Mouse (Mus musculus) hindbrain, embryonic 14.5 days (tissue): ENCODE results near the gene Cks2. TPM values are rescaled to one million over a fixed set of nuclear protein-coding genes. Genes with fewer than 3 reads are reported as not detected.
A peak's percentile ranks its signal among the peaks of the same experiment; 100 is the strongest.

Experiments
- ATAC-seq: fragments of 200-750 bp; cut with Nextera tagmentation; 2 replicates; pipeline ENCODE4 v1.8.0; 2017; ENCODE audit warnings: moderate number of reproducible peaks, mild to moderate bottlenecking, moderate TSS enrichment, moderate library complexity; ENCODE audit not compliant: low FRiP score
- DNase-seq: peaks from one replicate; pipeline ENCODE4 v3.0.0-alpha.2; 2015; ENCODE audit warnings: low spot score
- H3K27ac ChIP-seq: fragments of 300-500 bp; sonication (generic); 2 replicates; pipeline ENCODE4 v1.5.1; 2014; ENCODE audit warnings: mild to moderate bottlenecking, moderate library complexity
- H3K27me3 ChIP-seq: fragments of 300-500 bp; sonication (generic); 2 replicates; pipeline ENCODE4 v1.6.1; 2014; ENCODE audit warnings: mild to moderate bottlenecking, low read length, mixed read lengths; ENCODE audit not compliant: control insufficient read depth, insufficient read depth
- H3K36me3 ChIP-seq: fragments of 300-500 bp; sonication (generic); replicated peaks from 2 replicates; pipeline ENCODE4 v1.6.1; 2014; ENCODE audit not compliant: control insufficient read depth, insufficient read depth
- H3K4me1 ChIP-seq: fragments of 300-500 bp; sonication (generic); replicated peaks from 2 replicates; pipeline ENCODE4 v1.6.1; 2014; ENCODE audit warnings: antibody characterized with exemption, low read length, mixed read lengths; ENCODE audit not compliant: control insufficient read depth, insufficient read depth
- H3K4me2 ChIP-seq: fragments of 300-500 bp; sonication (generic); replicated peaks from 2 replicates; pipeline ENCODE4 v1.6.1; 2014; ENCODE audit warnings: mild to moderate bottlenecking, moderate library complexity
- H3K4me3 ChIP-seq: fragments of 300-500 bp; sonication (generic); replicated peaks from 2 replicates; pipeline ENCODE4 v1.5.1; 2014; ENCODE audit warnings: mild to moderate bottlenecking, low read length
- H3K9ac ChIP-seq: fragments of 300-500 bp; sonication (generic); 2 replicates; pipeline ENCODE4 v1.6.1; 2014
- H3K9me3 ChIP-seq: fragments of 300-500 bp; sonication (generic); 2 replicates; pipeline ENCODE4 v1.6.1; 2016; ENCODE audit warnings: low read length; ENCODE audit not compliant: control insufficient read depth
- WGBS: fragments of 180-500 bp; shearing (Covaris S2); extraction: QIAGEN DNeasy Blood & Tissue Kit; methylation state at CpG from one replicate; pipeline ENCODE4 v1.1.7; 2014; 5-methylcytosine and 5-hydroxymethylcytosine counted together
- polyA plus RNA-seq: library from polyadenylated mRNA; unstranded; fragments of >200 nt; fragmentation: Nextera tagmentation; extraction: Ambion mirVana; gene quantifications from 2 replicates; pipeline ENCODE4 v1.2.1, GENCODE M21; 2014

Cks2 gene
- polyA plus RNA-seq, result 52.4 and 52.6 TPM in 2 replicates

- Histone ChIP-seq H3K4me3 (peak within 1 kb of the TSS; percentile 52), H3K27me3 (no peaks in the 10 kb centered on the region), H3K4me1 (0 out of 2 replicates have a peak, but pooled peaks cover 4% of the 10 kb centered on the region), H3K36me3 (no peaks in the 10 kb centered on the region), H3K27ac (peak within 1 kb of the TSS; percentile 58), H3K9me3 (no peaks in the 10 kb centered on the region), H3K4me2 (peak within 1 kb of the TSS; percentile 82), H3K9ac (peak within 1 kb of the TSS; percentile 61)
- WGBS, result under 1% methylated on average over 83 of the region's 83 CpGs
- peak; percentile 99 for ATAC-seq
- DNase-seq, result peak; percentile 98
Observed at GRCm38 (mm10) chr13:51644829-51645789, at the start of gene Cks2. Cks2 (plus strand) TSS chr13:51645232.

- Histone ChIP-seq H3K27me3 (peaks cover 13% of the 10 kb centered on the region), H3K4me3 (peak overlapping the region; percentile 39), H3K27ac (no peak overlapping the region), H3K9ac (no peak overlapping the region), H3K36me3 (no peaks in the 10 kb centered on the region), H3K4me2 (peak overlapping the region; percentile 90), H3K9me3 (0 out of 2 replicates have a peak, but pooled peaks cover 4% of the 10 kb centered on the region), H3K4me1 (no peaks in the 10 kb centered on the region)
- ATAC-seq (peak; percentile 8; the same call in 1 of the 2 replicates), DNase-seq (no peak)
- WGBS, result 29% methylated on average over 11 of the region's 11 CpGs
Observed at GRCm38 (mm10) chr13:51595404-51595803, 49.6 kb upstream of the Cks2 start.

- Histone ChIP-seq H3K27me3 (peaks cover 13% of the 10 kb centered on the region), H3K4me2 (no peak overlapping the region), H3K27ac (no peak overlapping the region), H3K9me3 (no peaks in the 10 kb centered on the region), H3K9ac (no peak overlapping the region), H3K4me1 (peaks cover 3% of the 10 kb centered on the region; the same call in 1 of the 2 replicates), H3K36me3 (no peaks in the 10 kb centered on the region), H3K4me3 (no peak overlapping the region)
- DNase-seq, result no peak
- no peak for ATAC-seq
- WGBS, result 73% methylated on average over 2 of the region's 2 CpGs
Observed at GRCm38 (mm10) chr13:51598063-51598462, 47.0 kb upstream of the Cks2 start.

GRCm38 (mm10) chr13:51600169-51600568, 44.9 kb upstream of the Cks2 start:
- H3K27ac ChIP-seq, result no peak overlapping the region
- no peak for DNase-seq
- WGBS, result 94% methylated on average over 8 of the region's 8 CpGs
- no peak overlapping the region for H3K4me2 ChIP-seq
- peaks cover 7% of the 10 kb centered on the region for H3K4me1 ChIP-seq
- no peaks in the 10 kb centered on the region for H3K36me3 ChIP-seq
- no peak overlapping the region for H3K4me3 ChIP-seq
- ATAC-seq, result no peak
- no peak overlapping the region for H3K9ac ChIP-seq
- H3K27me3 ChIP-seq, result peaks cover 10% of the 10 kb centered on the region
- no peaks in the 10 kb centered on the region for H3K9me3 ChIP-seq

- H3K4me1 ChIP-seq, result peaks cover 7% of the 10 kb centered on the region
- H3K9ac ChIP-seq, result no peak overlapping the region
- no peaks in the 10 kb centered on the region for H3K27me3 ChIP-seq
- 65% methylated on average over 8 of the region's 8 CpGs for WGBS
- no peak for ATAC-seq
- H3K4me3 ChIP-seq, result no peak overlapping the region
- H3K36me3 ChIP-seq, result no peaks in the 10 kb centered on the region
- no peak overlapping the region for H3K27ac ChIP-seq
- no peak for DNase-seq
- H3K4me2 ChIP-seq, result peak overlapping the region; percentile 52
- no peaks in the 10 kb centered on the region for H3K9me3 ChIP-seq
Observed at GRCm38 (mm10) chr13:51602764-51603163, 42.3 kb upstream of the Cks2 start.

- Histone ChIP-seq H3K4me2 (peak overlapping the region; percentile 52), H3K36me3 (no peaks in the 10 kb centered on the region), H3K4me1 (peaks cover 7% of the 10 kb centered on the region), H3K4me3 (peak overlapping the region; percentile 20; the same call in 1 of the 2 replicates), H3K9ac (peak overlapping the region; percentile 22; the same call in 1 of the 2 replicates), H3K27ac (peak overlapping the region; percentile 74), H3K9me3 (no peaks in the 10 kb centered on the region), H3K27me3 (no peaks in the 10 kb centered on the region)
- 18% methylated on average over 16 of the region's 16 CpGs for WGBS
- ATAC-seq (peak; percentile 86), DNase-seq (peak; percentile 73)
Observed at GRCm38 (mm10) chr13:51603221-51603893, 41.7 kb upstream of the Cks2 start.

GRCm38 (mm10) chr13:51603894-51604244, 41.2 kb upstream of the Cks2 start:
- no peaks in the 10 kb centered on the region for H3K9me3 ChIP-seq
- peaks cover 7% of the 10 kb centered on the region for H3K4me1 ChIP-seq
- ATAC-seq, result peak; percentile 62
- DNase-seq, result no peak
- H3K36me3 ChIP-seq, result no peaks in the 10 kb centered on the region
- WGBS, result 42% methylated on average over 4 of the region's 4 CpGs
- no peak overlapping the region for H3K4me3 ChIP-seq
- H3K4me2 ChIP-seq, result peak overlapping the region; percentile 52
- H3K27ac ChIP-seq, result peak overlapping the region; percentile 74; the same call in 1 of the 2 replicates
- no peak overlapping the region for H3K9ac ChIP-seq
- no peaks in the 10 kb centered on the region for H3K27me3 ChIP-seq

GRCm38 (mm10) chr13:51609231-51609630, 35.8 kb upstream of the Cks2 start:
- no peaks in the 10 kb centered on the region for H3K27me3 ChIP-seq
- no peak for ATAC-seq
- H3K9me3 ChIP-seq, result no peaks in the 10 kb centered on the region
- 98% methylated on average over 7 of the region's 7 CpGs for WGBS
- peaks cover 5% of the 10 kb centered on the region; the same call in 1 of the 2 replicates for H3K4me1 ChIP-seq
- H3K27ac ChIP-seq, result no peak overlapping the region
- no peak for DNase-seq
- no peak overlapping the region for H3K4me2 ChIP-seq
- no peak overlapping the region for H3K9ac ChIP-seq
- no peak overlapping the region for H3K4me3 ChIP-seq
- no peaks in the 10 kb centered on the region for H3K36me3 ChIP-seq

- H3K36me3 ChIP-seq, result no peaks in the 10 kb centered on the region
- WGBS, result 37% methylated on average over 9 of the region's 9 CpGs
- no peaks in the 10 kb centered on the region for H3K27me3 ChIP-seq
- no peak overlapping the region for H3K27ac ChIP-seq
- H3K9ac ChIP-seq, result no peak overlapping the region
- H3K4me1 ChIP-seq, result peaks cover 5% of the 10 kb centered on the region; the same call in 1 of the 2 replicates
- 0 out of 2 replicates have a peak overlapping the region, but pooled peaks have one; percentile 19 for H3K4me2 ChIP-seq
- ATAC-seq, result no peak
- H3K4me3 ChIP-seq, result no peak overlapping the region
- DNase-seq, result no peak
- H3K9me3 ChIP-seq, result no peaks in the 10 kb centered on the region
Observed at GRCm38 (mm10) chr13:51611060-51611459, 34.0 kb upstream of the Cks2 start.
